Mouse (Mus musculus) gonadal fat pad, adult 2 months (tissue): ENCODE data around the gene Bend5. TPM values are rescaled to one million over a fixed set of nuclear protein-coding genes. Genes with fewer than 3 reads are reported as not detected.

Experiments
- DNase-seq: peaks from one replicate; pipeline ENCODE4 v3.0.0-alpha.2; 2012; ENCODE audit warnings: low read depth
- polyA plus RNA-seq: library from polyadenylated mRNA; depleted of rRNA; stranded (reverse); fragments of >200 nt; gene quantifications from 2 replicates; pipeline ENCODE4 v1.2.3, GENCODE M21; 2012

Gene Bend5
- polyA plus RNA-seq, 1 experiment = 7.7 TPM

- DNase-seq = no peak
Observed at GRCm38 (mm10) chr4:111486187-111486586, 71.4 kb downstream of the Bend5 start.

DNA sequence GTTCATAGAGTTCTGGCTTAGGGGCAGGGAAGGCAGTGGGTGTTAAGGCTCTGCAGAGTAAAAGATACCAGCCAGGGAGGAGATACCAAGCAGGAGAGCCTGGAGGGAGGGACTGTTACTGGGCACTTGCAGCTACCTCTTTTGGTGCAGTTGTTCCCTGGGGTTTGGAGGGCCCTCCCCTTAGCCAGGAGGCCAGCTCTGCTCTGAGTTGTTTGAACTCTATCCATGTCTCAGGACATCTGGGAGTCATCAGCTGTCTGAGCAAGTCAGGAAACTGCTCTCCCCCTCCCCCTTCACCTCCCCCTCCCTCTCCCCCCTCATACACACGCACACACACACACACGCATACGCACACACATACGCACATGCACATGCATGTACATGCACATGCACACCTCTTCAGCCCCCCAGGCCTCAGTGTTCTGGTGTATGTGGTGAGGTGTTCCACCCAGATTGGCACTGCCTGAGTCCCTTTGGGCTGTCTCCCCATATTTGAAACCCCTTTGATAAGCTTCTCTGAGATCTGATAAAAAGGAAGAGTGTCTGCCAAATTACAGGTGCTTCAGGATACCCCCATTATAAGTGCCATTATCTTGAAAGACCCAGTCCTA, 72.5 kb downstream of the Bend5 start:
- DNase-seq = no peak

DNA sequence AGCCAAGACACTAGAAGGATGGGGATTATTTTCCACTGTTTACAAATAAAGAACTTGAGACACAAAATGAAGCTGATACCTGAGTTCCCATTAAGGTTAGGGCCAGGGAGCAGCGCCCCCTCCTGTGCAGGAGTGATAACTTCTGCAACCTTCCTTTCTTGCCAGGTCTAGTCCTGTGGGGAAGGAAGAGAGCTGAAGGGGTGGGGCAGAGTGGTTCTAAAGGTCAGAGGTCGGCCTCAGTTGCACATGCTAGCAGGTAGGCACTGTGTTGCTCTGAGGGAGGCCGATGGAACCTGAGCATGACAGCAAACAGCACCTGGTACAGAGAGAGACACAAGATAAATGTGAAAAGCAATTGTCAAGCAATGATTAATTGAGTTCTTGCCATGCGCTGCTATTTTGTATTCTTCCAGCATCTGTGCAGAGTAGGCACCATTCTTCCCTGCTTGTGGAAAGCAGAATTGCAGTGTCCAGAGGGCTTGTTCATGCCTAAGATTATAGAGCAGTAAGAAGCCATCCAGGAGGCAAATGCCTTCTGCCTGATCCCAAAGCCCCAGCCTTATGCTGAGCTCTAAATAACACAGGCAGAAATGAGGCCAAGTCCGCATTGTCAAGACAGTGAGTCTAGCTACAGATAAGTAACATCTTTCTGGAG, 79.1 kb downstream of the Bend5 start:
- DNase-seq = no peak

- no peak for DNase-seq
Observed at GRCm38 (mm10) chr4:111495949-111496348, 81.1 kb downstream of the Bend5 start.

DNA sequence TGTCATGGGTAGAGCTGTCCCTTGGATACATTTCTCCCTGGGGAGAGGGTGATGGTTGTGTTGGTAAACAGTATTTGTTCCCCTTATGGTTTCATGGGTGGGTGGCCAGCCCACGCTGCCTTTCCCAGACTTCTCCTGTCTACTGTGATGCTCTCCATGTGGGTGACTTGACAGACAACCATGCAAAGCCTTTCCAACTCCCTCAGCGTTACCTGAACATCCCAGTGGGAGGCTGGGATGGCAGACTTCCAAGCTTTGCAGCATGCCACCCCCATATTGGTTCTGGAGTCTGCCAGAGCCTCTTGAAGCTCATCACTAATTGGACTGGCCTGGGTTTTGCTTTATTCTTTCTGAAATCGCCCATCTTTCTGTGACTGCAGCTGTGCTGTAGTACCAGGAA, 83.9 kb downstream of the Bend5 start:
- DNase-seq = no peak

DNA sequence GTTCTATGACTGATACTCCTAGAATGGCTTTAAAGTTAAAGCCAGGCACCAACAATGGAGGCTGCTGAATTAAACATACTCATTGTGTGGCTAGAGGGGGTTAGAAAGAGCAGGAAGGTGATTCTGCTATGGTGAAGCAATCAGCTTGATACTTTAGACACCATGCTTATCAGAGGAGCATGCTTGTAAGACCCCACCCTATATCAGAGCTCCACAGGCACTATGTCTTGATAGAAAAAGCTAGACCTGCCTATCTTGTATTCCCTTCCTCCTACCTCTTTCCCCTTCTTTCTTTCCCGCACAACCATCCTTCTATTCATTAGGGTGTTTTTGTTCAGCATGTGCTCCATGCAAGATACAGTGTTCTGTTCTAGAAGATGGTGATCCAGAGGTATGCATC, 86.6 kb downstream of the Bend5 start:
- no peak for DNase-seq

DNA sequence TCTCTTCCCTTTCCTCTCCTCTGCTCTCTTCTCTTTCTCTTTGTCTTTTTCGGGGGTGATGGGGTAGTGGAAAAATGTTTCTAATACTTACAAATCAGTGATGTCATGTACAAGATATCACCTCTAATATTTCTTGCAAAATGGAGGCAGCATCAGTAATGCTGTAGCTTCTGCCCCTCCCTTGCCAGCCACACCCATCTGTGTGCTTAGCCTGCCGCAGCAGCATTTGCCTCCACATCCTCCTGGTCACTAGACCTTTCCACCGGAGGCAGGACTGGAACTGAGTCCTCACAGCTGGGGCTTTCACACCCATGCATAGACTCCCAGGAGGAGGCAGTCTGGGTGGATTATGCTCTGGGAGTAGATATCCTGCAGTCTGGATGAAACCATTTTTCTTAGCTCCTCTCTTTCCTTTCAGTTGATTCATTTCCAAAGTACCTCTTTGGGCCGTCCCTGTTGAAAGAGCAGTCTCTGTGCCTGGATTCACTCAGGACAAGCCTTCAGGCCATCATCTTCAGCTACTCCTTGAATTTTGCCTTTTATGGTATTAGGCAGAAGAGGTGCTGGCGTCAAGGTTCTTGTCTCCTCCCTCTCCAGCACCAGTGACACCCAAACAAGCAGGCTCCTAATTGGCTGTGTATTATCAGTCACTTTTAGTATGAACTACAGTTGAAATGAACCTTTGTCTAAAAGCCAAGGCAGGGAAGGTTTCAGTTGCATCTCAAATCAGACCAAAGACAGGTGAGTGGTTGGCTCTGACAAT, 88.3 kb downstream of the Bend5 start:
- no peak for DNase-seq

DNA sequence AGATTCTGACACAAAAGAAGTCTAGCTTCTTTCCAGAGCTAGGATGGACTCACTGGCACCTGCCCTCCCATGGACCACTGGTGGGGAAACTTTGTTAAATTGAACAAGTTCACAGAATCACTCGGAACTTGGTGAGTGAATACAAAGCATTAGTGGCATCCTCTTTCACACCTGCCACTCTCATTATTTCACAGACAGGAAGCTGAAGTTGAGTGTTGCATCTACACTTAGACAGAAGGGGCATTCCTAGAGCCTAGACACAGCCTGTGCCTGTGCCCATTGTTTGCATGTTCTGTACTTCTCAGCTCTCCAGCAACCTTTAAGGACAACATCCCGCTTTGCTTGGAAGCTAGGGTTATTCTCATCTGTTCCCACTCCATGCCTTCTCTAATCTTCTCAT, 90.1 kb downstream of the Bend5 start:
- DNase-seq = no peak
